Mouse (Mus musculus) skeletal muscle tissue, adult 2 months (tissue): Measurements from ENCODE around the gene Shank3.

Source experiments
- DNase-seq: peaks from one replicate; pipeline ENCODE4 v3.0.0-alpha.2; 2012; ENCODE audit warnings: low read depth, low spot score

Shank3 gene

DNA sequence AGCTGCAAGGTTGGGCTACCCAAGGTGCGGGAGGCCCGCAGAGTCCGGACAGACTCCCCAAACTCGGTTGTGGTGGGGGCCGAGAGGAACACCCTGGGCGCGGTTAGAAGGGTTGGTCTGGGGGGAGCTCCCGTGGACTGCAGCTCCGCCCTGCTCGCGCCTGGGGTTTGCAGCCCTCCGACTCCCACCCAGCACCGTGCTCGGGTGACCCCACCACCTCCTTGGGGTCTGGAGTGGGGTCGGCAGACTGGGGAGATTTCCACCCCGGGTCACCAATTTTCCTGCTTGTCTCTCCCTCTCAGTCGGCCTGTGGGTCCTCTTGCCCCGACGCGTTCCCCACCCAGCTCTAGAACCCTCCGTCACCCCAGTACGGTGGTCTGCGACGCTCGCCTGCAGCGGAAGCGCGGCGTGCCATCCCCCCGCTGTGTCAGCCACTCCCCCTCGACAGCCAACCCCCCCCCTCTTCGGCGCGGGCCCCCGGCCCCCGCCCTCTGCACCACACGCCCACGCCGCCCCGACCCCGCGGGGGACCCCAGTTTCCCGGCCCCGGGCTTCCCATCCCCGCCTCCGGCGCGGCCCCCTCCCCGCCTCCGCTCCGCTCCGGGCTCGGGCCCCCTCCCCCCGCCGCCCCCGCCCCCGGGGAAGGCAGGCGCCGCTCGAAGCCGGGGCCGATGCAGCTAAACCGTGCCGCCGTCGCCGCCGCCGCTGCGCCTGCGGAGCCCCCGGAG, at the start of gene Shank3:
Gene Shank3 (plus strand): TSS at position 663 of the 728 bp plus-strand sequence.
- no peak for DNase-seq

DNA sequence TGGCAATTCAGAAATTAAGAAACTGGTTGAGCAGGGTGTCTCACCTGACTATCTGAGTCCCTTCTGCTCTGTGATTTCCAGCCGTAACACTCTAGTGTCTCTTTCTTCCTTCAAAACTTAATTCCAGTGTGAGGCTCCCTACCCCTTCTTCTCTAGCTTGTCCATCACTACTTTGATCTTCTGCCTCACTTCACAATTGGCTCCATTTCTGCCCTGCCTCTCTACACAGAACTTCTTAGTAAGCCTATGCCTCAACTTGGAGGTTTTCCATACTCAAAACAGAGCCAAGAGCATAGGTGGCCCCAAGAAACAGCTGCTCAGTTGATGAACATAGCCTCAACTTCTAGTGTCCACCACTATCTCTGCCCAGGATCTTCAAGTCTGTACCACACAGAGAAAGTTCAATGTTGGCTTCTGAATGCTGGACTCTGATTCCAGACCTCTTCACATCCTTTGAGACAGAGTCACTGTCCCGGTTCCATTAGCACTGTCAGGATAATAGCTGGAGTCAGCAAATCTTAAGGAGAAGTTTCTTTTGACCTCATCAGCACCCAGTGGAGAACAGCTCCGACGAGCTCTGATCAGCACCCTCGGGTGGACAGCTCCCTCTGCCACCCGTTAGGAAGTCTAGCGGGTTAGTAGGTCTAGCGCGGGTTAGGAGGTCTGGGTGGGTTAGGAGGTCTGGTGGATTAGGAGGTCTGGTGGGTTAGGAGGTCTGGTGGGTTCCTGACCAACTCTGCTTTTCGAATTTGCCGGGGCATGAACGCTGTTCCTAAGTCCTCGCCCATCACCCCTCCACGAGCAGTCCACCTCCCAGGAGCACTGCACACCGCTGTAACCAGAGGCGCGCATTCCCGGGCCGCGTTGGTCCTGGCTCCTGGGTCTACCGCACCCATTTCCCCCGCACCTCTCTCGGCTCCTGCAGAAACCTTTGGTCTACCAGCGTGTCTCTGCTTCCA, 46.2 kb upstream of the Shank3 start:
- DNase-seq = no peak

DNA sequence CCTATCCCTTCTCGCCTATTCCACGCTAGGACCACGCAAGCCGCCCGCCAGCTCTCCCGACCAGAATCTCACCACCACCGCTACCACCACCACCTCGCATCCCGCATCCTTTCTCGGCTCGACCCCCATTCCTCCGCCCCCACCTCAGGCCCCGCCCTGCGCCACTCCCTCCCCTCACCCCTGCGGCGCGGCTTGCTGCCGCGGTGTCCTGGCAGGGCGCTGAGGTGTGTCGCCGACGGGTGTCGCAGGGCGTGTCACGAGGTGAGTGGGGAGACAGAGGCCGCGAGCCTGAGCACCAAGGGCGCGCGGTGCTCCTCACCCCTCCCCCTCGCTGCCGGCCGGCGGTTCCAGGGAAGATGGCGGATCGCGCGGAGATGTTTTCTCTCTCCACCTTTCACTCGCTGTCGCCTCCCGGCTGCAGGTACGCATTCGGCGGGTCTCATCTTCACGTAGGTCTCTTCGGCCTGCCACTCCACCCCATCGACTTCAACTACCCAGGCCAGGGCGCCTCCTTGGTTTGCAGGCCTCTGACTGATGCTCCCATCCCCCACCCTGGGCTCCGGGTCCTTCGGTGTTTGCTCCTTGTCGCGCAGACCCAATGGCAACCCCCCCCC, 45.5 kb upstream of the Shank3 start, which contains the start of gene Mapk8ip2:
Gene Mapk8ip2 (plus strand): TSS at position 49 of the 614 bp plus-strand sequence.
- DNase-seq = no peak

DNA sequence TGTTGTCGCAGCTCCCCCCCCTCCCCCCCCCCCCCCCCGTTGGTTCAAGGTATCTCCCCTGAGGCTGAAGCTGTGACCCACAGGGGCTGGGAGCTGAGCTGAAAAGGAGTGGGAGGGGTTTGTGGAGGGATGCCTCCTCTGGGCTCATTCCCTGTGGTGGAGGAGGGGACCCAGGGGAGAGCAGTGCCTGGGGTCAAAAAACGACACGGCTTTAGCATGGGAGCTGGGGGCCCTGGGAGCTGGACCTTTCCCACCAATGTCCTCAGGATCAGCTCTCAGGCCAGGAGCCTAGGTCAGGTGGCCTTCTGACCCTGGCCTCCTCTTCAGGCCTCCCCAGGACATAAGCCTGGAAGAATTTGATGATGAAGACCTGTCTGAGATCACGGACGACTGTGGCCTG, 44.6 kb upstream of the Shank3 start:
- DNase-seq = no peak

DNA sequence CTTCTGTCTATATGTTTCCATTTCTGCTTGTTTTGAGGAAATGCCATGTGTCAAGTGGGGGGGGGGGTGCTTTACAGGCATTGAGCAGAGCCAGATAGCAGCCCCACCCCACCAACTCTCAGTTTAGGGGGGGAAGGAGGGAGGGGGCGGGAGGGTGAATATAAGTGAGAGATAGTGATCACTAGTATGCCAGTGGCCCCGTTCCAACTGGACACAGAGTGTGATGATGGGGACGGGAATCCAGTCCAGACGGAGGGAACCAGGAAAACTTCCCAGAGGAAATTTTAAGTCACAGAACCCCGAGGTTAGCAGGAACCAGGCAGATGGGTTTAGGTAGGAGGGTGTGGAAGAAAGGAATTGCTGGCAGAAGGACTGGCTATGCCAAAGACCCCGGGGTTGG, 43.8 kb upstream of the Shank3 start:
- DNase-seq = no peak

DNA sequence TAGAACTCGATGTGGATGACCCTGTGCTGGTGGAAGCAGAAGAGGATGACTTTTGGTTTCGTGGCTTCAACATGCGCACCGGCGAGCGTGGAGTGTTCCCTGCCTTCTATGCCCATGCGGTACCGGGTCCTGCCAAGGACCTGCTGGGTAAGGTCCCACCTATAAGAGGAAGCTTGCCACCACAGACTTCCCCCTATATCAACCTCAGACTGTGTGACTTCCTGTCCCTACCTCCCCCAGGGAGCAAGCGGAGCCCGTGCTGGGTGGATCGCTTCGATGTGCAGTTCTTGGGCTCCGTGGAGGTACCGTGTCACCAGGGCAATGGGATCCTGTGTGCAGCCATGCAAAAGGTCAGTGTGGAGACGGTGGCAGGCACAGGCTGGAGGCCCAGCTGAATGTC, 40.5 kb upstream of the Shank3 start:
- no peak for DNase-seq

DNA sequence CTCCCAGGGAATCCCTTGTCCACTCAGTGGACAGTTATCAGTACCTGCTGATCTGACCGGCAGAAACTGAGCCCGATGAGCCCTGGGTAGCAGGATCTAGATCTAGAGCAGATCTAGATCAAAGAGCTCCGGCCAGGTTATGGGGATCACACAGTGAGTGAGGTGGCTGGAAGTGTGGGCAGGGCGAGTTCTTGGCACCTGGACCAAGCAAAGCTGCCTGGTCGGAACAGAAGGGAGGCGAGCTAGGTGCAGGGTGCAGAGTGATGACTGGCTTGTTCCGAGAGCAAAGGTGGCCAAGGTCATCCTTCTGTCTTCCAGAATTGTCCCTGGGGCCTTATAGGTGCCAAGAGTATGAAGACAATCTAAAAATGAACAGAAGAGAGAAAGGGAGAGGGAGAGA, 39.6 kb upstream of the Shank3 start:
- no peak for DNase-seq

DNA sequence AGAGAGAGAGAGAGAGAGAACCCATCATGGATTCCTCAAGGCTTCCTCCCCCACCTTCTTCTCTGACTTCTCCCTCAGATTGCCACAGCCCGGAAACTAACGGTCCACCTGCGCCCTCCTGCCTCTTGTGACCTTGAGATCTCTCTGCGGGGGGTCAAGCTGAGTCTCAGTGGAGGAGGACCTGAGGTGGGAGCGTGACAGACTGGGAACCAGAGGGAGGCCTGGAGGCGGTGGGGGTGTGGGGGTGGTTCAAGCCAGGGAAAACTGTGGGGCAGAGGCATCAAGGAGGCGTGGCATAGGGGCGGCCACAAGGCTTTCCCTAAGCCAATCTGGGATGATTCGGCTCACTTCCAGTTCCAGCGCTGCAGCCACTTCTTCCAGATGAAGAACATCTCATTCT, 39.1 kb upstream of the Shank3 start:
- no peak for DNase-seq

DNA sequence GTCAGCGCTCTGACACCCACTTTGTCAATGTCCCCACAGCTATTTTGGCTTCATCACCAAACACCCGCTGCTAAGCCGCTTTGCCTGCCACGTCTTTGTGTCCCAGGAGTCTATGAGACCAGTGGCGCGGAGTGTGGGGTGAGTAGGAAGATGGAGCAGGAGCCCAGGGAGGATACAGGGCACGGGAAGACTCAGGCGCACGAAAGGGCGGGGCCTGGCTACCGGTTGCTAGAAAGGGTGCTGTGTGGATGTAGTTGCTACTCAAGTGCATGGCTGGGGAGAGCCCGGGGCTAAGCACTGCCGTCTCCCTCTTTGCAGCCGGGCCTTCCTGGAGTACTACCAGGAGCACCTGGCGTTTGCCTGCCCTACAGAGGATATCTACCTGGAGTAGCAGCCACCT, 38.1 kb upstream of the Shank3 start:
- no peak for DNase-seq

DNA sequence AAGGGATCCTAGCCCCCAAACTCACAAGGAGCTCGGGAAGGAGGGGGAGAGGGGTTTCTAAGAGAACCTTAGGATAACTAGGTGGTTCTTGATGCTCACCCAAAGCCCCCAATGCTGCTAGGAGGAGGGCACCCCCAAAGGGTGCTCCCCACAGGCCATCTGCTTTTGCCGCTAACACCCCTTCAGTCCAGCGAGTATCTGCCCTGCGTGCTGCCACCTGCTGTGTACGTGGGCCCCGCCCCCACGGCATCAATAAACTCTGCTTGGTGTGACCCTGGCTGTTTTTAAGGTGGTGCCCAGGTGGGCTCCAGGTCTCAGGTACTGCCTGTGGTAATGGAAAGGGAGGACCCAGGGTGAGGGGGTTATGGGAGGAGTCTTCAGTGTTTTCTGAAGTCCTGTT, 37.2 kb upstream of the Shank3 start:
- no peak for DNase-seq

DNA sequence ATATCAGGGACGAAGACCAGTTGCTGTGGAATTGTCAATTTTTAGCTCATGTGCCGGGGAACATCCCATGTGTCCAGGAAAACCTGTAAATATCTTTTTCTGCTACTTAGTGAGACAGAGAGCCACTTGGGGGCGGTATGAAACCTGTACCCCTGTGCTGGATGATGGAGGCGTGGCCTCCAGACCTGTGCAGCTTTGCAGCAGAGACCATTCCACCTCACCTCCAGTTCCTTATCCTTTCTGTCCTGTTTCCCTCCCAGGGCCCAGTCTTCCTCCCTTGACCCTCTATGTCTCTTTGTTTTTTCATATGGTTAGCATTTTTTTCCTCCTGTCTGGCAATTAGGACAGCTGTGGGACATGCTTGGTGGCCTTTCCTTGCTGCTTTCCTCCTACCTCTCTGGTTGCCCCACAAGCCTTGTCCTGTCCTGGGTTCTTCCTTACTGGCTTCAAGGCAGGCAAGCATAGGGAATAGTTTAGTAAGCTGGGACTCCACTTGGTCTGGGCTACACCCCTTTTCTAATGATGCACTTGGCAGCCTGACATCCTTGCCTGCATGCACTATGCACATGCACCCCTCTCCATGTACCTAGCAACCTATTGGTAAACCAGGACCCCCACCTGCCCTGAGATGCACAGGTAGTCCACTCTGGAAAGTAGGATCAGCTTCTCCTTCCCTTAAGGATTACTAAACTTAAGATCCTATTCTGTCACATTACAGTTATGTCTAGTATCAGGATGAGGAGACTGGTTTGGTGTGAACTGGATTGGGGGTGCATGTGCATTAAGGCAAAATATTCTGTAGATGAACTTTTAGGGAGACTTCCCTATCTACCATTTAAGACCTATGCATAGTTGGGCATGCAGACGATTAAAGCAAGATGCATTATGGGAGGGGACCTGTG, 35.8 kb upstream of the Shank3 start:
- DNase-seq = no peak

DNA sequence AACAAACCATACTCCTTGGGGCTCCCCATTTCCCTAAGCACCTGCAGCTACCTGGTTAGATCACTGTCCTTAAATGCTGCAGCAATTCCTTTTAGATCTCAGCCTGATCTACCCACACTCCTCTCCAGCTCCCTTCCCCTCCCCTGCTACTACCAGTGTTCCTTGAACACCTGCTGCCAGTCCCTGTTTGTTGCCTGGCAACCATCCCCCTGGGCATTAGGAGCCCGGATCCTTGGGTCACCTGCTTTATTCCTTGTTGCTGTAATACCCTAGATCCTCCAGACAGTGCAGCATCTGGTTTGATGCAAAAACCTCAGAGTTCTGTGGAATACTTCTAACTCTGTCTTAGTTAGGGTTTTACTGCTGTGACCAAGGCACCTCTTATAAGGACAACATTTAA, 34.4 kb upstream of the Shank3 start:
- no peak for DNase-seq

DNA sequence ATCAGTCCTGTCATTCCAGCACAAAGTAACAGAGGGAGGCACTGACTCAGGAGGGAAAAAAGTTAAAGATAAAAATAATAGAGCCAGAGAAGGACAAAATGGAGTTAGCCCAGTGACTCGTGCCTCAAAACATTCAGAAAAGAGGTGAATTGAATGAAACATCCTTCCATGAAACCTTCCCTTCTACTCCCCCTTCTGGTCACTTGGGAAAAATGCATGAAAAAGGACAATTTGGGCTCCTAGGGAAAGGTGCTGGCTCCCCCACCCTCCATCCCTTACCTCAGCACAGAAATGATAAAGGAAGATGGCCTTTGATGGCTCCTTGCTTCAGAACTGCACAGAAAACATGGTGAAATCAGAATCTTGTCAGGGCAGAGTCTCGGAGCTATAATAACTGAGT, 30.8 kb upstream of the Shank3 start:
- DNase-seq = no peak

DNA sequence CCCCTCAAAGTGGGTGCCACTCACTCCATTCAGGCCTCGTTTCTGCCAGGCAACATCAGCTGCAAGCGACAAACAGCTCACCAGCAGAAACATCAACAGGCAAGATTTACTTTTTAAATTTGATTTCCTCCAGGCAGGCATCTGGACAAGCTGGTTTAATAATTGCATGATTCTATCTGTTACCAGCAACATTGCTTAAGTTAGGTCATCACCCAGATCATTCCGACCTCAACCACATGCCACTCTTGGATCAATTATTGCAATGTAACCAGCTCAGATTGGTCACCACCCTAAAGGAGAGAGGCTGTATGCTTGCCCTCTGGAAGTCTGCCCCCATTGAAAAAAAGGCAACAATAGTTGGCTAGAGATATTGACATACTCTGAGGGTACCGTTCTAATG, 27.9 kb upstream of the Shank3 start:
- no peak for DNase-seq

DNA sequence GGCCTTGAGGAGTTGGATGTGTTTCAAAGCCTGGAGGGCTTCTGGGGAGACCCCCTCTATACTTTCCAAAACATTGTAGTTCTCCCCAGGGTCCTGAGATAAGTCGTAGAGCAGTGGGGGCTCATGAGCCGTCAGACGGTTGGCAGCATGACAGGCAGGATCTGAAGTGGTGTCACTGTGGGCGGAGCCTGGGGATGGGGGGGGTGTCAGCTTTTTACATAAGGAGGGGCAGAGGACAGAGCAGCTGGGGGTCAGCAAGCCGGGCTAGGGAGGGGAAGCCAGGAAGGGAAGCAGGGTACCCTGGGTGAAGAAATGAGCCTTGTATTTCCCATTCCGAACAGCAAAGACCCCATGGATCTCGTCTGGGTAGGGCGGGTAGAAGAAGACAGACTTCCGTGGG, 26.1 kb upstream of the Shank3 start:
- DNase-seq = no peak

DNA sequence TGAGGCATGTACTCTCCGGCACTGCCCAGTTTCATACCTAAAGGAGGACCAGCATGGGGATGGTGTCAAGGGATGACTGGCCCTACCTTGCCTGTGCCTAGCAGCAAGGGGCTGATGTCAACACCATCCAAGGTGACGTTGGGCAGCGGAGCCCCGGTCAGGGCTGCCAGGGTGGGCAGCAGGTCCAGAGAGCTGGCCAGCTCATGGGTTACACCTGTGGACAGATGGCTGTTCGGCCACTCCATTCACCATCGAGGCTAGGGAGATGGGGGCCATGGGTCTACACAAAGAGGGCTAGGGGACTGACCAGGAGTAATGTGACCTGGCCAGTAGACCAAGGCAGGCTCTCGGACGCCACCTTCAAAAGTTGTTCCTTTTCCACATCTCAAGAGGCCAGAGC, 25.5 kb upstream of the Shank3 start:
- DNase-seq = no peak

DNA sequence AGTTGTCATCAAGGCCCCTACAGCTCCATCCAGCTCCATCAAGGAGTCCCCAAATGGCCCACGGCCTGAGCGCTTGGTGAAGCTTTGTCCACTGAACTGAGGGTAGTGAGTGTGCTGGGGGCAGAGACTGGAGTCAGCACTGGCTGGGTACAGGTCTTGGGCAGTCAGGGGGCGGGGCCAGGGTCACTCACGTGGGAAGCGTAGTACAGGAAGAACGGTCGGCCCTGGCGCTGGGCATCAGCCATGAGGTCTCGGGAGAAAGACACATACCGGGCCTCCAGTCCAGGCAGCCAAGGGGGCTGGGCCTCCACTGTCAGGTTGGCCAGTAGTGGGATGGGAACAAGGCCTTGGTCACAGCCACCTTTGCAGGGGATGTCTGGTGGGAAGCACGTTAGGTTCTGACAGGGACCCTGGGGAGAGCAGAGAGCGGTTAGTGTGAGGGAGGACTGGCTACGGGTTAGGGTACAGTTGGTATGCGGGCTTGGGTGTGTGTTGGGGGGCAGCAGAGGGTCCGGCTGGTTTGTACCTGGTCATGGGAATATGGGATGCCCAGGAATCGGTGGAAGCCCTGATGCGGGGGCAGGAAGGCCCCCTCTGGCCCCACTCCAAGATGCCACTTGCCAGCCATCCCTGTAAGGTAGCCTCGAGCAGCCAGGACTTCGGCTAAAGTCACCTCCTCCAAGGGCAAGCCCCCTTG, 24.7 kb upstream of the Shank3 start:
- DNase-seq = no peak

DNA sequence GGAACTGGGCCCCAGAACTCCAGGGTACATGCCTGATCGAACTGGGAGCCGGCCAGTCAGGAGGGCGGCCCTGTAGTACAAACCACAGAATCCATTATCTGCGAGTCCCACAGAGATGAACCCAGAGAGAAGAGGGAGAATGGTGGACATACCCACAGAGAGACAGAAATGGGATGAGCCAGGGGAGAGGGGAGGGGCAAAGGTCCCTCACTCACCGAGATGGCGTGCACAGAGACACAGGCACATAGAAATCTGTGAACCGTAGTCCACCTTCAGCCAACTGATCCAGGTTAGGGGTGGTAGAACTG, 24.2 kb upstream of the Shank3 start:
- DNase-seq = no peak

DNA sequence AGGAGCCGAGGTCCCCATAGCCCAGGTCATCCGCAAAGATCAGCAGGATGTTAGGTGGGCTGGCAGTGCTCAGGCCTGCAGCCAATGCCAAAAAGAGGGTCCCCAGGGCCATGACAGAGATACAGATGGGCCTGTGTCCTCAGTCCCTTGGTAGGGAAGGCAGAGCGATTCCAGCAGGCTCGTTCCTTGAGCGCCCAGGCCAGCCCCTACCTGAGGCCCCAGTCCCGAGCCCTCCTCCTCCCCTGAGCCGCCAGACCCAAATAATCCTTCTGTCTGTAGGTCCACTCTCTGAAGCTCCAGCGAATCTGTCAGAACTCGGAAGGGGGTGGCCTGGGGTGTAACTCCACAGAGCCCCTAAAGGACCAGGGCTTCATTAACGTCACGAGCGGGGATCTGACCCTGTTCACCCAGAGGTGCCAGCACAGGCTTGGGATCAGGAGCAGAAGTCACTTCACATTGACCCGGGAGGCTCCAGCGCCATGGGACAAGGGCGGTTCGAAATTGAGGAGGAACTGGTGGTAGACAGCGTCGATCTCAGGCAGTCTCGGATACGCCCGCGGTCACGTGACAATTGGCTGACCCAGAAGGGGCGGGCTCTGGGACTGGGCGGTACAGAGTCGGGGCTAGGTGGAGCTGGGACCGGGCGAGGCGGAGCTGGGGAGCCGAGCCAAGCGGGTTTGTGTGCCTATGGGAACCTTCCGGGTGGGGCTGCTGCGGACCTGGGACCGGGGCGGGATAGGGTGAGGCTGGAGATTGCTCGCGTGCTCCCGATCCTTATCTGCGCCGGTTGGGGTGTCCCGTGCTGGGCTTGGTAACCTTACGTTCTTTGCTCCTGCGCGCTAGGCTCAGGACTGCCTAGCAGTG, 23.6 kb upstream of the Shank3 start:
- peak; percentile 89 for DNase-seq

DNA sequence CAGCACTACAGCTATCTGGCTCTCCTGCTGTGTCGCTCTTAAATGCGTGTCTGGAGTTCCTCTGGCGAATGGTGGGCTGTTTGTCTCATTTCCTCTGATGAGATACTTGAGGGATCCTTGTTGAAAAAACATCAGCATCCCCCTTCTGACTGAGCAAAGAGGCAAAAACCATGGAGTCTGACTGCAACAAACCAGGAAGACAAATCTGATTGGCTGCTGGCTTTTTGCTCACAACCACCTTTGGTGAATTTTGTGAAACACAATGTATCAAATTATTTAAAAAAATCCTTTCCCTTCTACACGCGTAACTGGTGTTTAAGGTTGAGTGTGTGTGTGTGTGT, 23.0 kb upstream of the Shank3 start:
- no peak for DNase-seq
